Mouse (Mus musculus): ENCODE measurements around the gene Slit3.

Slit3 gene

GRCm38 (mm10) chr11:35124489-35125107 is 3.6 kb downstream of the Slit3 start:
- 67% methylated on average over 17 of the region's 17 CpGs for WGBS

- 56% methylated on average over 10 of the region's 10 CpGs for WGBS
These were observed 4.1 kb downstream of the Slit3 start for GRCm38 (mm10) chr11:35125108-35125490.

GRCm38 (mm10) chr11:35131740-35132139 is 10.7 kb downstream of the Slit3 start:
- WGBS: 67% methylated on average over 5 of the region's 5 CpGs

- WGBS: 58% methylated on average over 9 of the region's 9 CpGs
These were observed 15.6 kb downstream of the Slit3 start for GRCm38 (mm10) chr11:35136625-35137024.

- 75% methylated on average over 6 of the region's 6 CpGs for WGBS
These were observed 19.1 kb downstream of the Slit3 start for GRCm38 (mm10) chr11:35140092-35140491.

GRCm38 (mm10) chr11:35142202-35142601 is 21.2 kb downstream of the Slit3 start:
- WGBS: 66% methylated on average over 5 of the region's 5 CpGs

- WGBS: 42% methylated on average over 7 of the region's 7 CpGs
These were observed 21.8 kb downstream of the Slit3 start for GRCm38 (mm10) chr11:35142698-35143360.

- WGBS: 69% methylated on average over 11 of the region's 11 CpGs
These were observed 26.9 kb downstream of the Slit3 start for GRCm38 (mm10) chr11:35147818-35148445.

GRCm38 (mm10) chr11:35151539-35151951 is 30.5 kb downstream of the Slit3 start:
- 47% methylated on average over 13 of the region's 13 CpGs for WGBS

GRCm38 (mm10) chr11:35152875-35153274 is 31.9 kb downstream of the Slit3 start:
- 74% methylated on average over 2 of the region's 2 CpGs for WGBS

GRCm38 (mm10) chr11:35154449-35154848 is 33.4 kb downstream of the Slit3 start:
- 64% methylated on average over 5 of the region's 5 CpGs for WGBS

- 86% methylated on average over 7 of the region's 7 CpGs for WGBS
These were observed 34.3 kb downstream of the Slit3 start for GRCm38 (mm10) chr11:35155281-35155680.

- WGBS: 81% methylated on average over 5 of the region's 5 CpGs
These were observed 35.7 kb downstream of the Slit3 start for GRCm38 (mm10) chr11:35156676-35157075.

- WGBS: 38% methylated on average over 4 of the region's 4 CpGs
These were observed 39.7 kb downstream of the Slit3 start for GRCm38 (mm10) chr11:35160682-35161211.

- WGBS: 92% methylated on average over 3 of the region's 3 CpGs
These were observed 42.4 kb downstream of the Slit3 start for GRCm38 (mm10) chr11:35163396-35163795.

- 47% methylated on average over 8 of the region's 8 CpGs for WGBS
These were observed 46.2 kb downstream of the Slit3 start for GRCm38 (mm10) chr11:35167176-35167575.

- WGBS: 65% methylated on average over 6 of the region's 6 CpGs
These were observed 50.5 kb downstream of the Slit3 start for GRCm38 (mm10) chr11:35171505-35171904.

- 63% methylated on average over 7 of the region's 7 CpGs for WGBS
These were observed 56.5 kb downstream of the Slit3 start for GRCm38 (mm10) chr11:35177564-35177963.

- WGBS: 35% methylated on average over 24 of the region's 24 CpGs
These were observed 57.3 kb downstream of the Slit3 start for GRCm38 (mm10) chr11:35178144-35178817.

GRCm38 (mm10) chr11:35179305-35179704 is 58.3 kb downstream of the Slit3 start:
- WGBS: 54% methylated on average over 8 of the region's 8 CpGs

- 78% methylated on average over 5 of the region's 5 CpGs for WGBS
These were observed 61.9 kb downstream of the Slit3 start for GRCm38 (mm10) chr11:35182887-35183286.

- WGBS: 80% methylated on average over 6 of the region's 6 CpGs
These were observed 73.8 kb downstream of the Slit3 start for GRCm38 (mm10) chr11:35194826-35195225.
